Mouse (Mus musculus): ENCODE data around the gene Prtg.

The Prtg gene

GRCm38 (mm10) chr9:72923068-72923467, 116.4 kb downstream of the Prtg start:
- no peak for DNase-seq

- peak; percentile 32 for DNase-seq
Measured at GRCm38 (mm10) chr9:72925021-72925934, 118.6 kb downstream of the Prtg start, which contains the start of gene Pygo1. Gene Pygo1, plus strand, starts transcription at chr9:72925645.

- no peak for DNase-seq
Measured at GRCm38 (mm10) chr9:72925935-72926258, 119.2 kb downstream of the Prtg start.

- DNase-seq, result no peak
Measured at GRCm38 (mm10) chr9:72931166-72931790, 124.6 kb downstream of the Prtg start.

GRCm38 (mm10) chr9:72935309-72935708, 128.6 kb downstream of the Prtg start:
- DNase-seq, result no peak

- peak; percentile 18 for DNase-seq
Measured at GRCm38 (mm10) chr9:72936301-72936700, 129.6 kb downstream of the Prtg start.

- no peak for DNase-seq
Measured at GRCm38 (mm10) chr9:72943424-72943823, 136.8 kb downstream of the Prtg start.

GRCm38 (mm10) chr9:72944286-72944685, 137.6 kb downstream of the Prtg start:
- DNase-seq, result no peak

- no peak for DNase-seq
Measured at GRCm38 (mm10) chr9:72947010-72947409, 140.3 kb downstream of the Prtg start.

- DNase-seq, result no peak
Measured at GRCm38 (mm10) chr9:72949572-72949971, 142.9 kb downstream of the Prtg start.

GRCm38 (mm10) chr9:72954746-72955145, 148.1 kb downstream of the Prtg start:
- peak; percentile 31 for DNase-seq

GRCm38 (mm10) chr9:72955546-72955945, 148.9 kb downstream of the Prtg start:
- peak; percentile 61 for DNase-seq

- DNase-seq, result peak; percentile 80
Measured at GRCm38 (mm10) chr9:72958521-72959450, 152.1 kb downstream of the Prtg start, which contains the start of the genes Dyx1c1 and Gm44503. Gene Dyx1c1, plus strand, starts transcription at chr9:72958785. Gene Gm44503, plus strand, starts transcription at chr9:72958852.

- DNase-seq, result no peak
Measured at GRCm38 (mm10) chr9:72961346-72961745, 154.7 kb downstream of the Prtg start.

GRCm38 (mm10) chr9:72961959-72962358, 155.3 kb downstream of the Prtg start:
- no peak for DNase-seq
